Mouse (Mus musculus): ENCODE results near the gene Smc3.

DNA sequence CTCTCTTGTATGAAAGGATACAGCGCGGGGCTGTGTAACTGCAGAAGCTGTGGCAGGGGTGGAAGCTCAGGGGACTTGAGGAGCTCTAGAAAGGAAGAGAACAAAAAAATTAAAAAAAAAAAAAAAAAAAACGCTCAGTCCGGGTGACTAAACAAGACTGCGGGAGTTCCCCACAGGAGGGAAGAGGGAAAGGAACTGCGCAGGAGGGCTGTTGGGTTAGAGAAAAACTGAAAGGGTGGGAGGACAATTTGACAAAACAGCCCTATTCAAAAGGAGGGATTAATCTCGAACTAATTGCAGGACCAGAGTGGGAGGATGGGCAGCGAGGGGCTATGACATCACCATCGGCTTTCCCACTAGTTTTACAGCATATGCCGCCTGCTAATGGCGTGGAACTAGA is 32.3 kb upstream of the Smc3 start:
- TF ChIP-seq POLR2A (IDR thresholded peaks at IDR 0.05; ENCODE audit: insufficient read depth, low read length) (no peak), CTCF (IDR thresholded peaks at IDR 0.05; ENCODE audit: low read depth, low read length) (no peak), EP300 (IDR thresholded peaks at IDR 0.05; ENCODE audit: insufficient read depth, low read depth, low read length) (no peak)

Data from ES-Bruce4 (cell line).